Mouse (Mus musculus): ENCODE data around the gene Sphkap.

Gene Sphkap

DNA sequence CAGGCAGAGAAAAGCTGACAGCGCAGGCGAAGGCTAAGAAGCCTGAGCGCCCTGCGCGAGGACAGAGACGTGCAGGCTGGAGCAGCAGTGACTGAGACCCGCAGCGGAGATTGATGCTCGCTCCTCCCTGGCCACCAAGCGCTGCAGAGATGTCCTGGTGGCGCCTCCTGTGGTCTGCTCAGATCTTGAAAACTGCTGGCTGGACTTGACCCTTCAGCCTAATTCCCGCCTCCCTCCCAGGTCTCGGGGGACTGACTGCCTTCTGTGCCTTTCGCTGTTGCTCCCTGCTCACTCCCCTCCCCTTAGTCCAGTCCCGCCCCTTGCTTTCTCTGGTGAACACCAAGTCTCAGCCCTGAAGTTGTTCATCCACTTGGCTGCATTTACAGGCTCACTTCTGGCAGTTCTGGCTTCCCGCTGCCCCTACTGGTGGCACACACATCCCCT lies at the start of gene Sphkap:
Gene Sphkap, minus strand, starts transcription at position 180 of the 444 bp plus-strand sequence.
- peak; percentile 37 for DNase-seq (ENCODE audit: low read depth, low spot score)

DNA sequence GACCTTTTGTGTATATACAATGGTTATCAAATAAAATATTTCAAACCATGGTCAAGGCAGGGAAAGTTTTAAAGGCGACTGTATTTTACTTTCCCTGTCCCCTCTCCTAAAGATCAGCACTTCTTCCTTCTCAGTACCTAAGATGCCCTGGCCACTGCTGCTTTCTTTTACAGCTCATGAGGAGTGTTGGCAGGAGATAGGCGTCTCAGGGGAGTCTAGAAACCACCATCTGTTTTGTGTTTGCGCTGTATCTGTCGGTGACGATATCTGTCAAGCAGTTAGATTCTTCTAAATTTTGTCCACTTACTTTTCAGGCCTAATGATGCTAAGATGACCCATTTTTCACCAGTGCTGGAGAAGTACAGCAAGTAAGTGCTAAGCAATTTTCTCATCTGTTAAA lies 43.3 kb upstream of the Sphkap start:
- DNase-seq (ENCODE audit: low read depth, low spot score) = no peak

DNA sequence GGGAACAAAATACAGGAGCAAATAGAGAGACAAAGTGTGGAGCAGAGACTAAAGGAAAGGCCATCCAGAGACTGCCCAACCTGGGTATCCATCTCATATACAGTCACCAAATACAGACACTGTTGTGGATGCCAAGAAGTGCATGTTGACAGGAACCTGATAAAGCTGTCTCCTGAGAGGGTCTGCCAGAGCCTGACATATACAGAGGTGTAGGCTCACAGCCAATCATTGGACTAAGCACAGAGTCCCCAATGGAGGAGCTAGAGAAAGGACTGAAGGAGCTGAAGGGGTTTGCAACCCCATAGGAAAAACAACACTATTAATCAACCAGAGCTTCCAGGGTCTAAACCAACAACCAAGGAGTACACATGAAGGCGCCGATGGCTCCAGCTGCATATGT lies 32.4 kb upstream of the Sphkap start:
- DNase-seq (ENCODE audit: low read depth, low spot score) = no peak

DNA sequence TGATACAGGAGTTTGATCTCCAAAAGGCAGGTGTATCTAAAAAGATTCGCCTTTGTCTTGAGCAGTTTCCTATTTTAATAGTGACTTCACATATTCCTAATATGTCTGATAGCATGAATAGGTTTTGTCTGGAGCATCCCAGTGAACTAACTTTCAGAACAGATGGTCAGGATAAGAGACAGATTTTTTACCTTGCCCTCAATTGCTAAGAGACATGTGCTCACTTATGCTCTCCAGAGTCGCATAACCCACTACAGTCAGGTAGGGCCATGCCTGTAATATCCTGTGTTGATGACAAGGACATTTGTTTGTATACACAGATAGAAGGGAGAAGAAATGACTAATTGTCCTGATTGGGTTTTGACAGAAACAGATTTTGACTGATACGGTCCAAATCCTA lies 25.9 kb upstream of the Sphkap start:
- DNase-seq (ENCODE audit: low read depth, low spot score) = no peak

DNA sequence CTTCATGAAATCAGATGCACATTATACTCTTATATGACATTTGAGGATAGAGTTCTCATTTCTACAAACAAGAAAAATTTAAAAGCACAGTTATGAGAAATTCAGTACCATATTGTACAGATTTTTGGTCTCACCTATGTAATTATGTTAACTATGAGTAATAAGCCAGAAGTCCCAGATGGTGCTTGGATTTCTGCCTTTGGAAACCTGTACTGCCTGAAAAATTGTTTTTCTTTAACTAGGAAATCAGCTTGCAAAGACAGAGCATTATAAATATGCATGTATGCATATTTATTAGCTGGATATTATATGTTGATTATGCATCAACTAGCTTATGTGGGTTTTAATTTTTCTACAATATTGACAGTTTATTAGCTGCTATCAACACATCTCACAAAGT lies 21.9 kb upstream of the Sphkap start:
- DNase-seq (ENCODE audit: low read depth, low spot score) = no peak

DNA sequence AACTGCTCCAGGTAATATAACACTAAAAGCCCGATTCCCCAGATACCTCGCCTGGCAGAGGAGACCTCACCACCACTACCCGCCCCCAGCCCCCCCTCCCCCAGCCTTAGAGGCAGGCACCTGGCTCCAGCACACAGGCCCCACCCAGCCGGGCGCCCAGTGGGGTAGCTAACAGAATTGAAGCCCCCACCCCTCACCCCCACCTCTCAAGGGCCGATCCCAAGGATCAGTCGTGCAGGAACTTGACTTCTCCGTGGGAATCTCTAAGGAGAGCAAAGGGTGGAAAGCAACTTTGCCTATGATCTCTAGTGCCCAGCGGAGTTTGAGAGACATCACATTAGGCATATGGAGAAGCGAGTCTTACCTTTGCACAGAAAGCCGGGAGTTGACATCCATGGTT lies 384 bp downstream of the Sphkap start:
- no peak for DNase-seq (ENCODE audit: low read depth, low spot score)

DNA sequence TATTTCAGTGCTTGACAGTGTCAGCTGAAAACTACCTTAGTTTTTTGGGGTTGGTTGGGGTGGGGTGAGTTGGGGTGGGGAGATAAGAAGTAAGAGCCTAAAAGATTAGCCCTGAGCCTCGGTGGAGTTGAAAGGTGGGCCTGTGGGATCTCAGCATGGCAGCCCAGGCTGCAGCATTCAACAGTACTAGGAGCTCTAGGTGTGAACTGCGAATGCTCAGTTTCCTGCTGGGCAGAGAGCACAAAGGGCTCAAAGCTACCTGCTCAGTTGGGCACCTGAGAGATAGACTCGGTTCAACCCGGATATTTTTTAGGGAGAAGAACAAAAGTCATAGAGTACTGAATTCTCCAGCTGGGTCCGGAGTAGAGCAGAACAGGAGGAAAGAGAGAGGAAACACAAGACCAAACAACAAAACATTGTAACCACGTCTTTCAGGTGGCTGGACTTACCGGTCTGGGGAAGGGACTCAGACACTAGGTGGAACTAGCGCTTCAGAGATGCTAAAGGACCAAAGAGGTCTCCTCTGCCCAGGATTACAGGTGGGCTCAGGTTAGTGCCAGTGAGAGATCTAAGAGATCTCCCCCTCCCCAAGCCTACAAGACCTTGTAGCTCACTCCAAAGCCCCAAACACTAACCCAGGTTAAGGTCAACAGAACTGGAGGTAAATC lies 984 bp downstream of the Sphkap start:
- no peak for DNase-seq (ENCODE audit: low read depth, low spot score)

DNA sequence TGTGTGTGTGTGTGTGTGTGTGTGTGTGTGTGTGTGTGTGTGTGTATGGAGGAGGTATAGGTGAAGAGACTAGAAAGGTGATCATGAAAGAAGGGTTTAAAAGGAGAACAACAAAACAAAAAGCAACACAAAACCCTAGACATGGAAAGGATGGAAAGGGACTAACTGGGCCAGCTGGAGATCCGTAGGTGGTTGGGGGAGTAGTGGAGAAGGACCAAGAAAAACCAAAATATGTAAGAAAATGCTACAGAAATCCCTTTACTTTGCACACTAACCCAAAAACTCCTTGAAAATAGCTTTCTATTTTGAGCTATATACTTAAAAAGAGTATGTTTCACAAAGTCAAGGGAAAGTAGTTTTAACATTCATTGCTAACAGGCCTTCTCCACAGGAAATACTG lies 6.9 kb downstream of the Sphkap start:
- no peak for DNase-seq (ENCODE audit: low read depth, low spot score)

DNA sequence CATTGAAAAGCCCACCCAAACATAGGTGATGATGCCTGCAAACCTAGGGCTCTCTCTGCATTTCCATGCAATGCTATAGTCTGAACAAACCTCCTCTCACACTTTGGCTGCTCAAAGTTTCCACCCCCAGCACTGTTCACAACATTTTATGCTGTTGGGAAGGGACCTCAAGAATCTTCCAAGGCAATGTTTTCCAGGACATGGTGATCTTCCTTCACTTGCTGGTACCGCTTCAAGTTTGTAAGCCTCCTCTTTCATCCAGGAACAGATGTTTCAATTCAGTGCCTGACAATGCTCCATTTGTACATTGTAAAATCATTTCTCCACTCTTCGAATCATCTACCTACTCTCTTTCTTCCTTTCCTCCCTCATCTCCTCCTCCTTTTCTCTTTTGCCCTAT lies 11.7 kb downstream of the Sphkap start:
- DNase-seq (ENCODE audit: low read depth, low spot score) = no peak

DNA sequence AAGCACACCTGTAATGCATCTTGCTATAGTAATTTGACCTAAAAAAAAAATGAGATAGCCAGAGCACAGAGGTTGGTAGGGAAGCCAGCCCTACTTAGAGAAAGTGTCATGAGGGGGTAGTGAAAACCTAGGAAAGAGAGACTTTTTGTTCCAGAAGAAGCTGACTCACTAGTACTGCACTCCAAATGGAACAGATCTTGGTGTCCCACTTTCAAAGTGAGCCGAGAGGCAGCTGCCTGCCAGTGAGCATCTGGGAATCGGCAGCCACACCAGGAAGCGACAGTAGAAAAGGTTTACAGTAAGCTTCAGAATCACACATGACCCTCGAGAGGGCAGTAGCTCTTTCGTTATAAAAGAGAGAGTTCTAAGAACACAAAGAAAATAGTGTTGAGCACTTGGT lies 12.4 kb downstream of the Sphkap start:
- no peak for DNase-seq (ENCODE audit: low read depth, low spot score)

DNA sequence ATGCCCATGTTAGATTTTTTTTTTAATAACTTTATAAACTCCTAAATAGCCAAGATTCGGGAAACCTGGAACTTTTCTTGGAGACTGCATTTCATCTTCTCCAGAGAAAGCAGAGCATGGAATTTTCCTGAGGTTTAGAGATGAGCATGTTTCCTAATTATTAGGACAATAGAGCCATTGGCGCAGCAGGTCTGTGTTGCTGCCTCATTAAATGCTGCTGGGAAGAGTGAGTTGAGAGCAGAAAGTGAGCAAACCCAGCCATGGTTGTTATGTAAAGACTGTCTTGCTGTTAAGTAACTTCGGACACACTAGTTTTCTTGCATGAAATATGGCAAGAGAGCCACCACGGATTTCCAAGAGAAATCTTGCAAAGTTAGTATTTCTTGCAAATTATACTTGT lies 18.6 kb downstream of the Sphkap start:
- no peak for DNase-seq (ENCODE audit: low read depth, low spot score)

DNA sequence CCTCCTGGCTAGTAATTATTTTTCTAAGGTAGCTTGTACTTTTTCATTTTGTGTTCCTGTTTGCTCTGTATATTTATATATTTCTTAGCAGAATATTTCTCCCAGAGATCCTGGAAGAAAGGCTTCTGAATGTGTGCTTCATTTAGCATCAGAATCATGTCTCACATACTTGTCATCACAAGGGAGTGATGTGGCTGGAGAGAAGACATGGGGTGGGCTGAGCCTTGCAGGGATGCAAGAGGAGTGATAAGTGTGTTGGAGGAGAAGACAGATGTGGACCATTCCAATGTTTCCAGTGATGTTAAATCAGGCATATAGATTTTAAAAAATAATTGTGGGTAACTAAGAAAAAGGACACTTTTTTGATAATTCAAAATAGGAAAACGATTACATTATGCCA lies 30.6 kb downstream of the Sphkap start:
- no peak for DNase-seq (ENCODE audit: low read depth, low spot score)

DNA sequence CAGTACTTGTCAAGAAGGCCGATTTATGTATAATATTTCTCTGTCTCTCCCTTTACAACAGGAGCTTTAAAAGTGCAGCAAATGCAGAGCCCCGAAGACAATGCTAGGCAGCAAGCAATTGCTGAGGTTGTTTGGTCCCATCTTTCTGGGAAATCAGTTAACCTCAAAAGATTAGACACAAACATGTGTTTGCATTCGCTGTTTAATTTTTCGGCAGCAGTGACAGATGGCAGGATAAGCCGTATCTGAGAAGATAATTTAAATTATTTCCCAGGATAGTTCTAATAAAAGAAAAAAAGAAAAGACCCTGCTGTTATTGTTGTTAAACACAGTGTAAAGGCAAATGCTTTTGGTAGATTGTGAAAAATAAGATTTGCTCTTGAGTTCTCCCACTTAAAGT lies 41.5 kb downstream of the Sphkap start:
- no peak for DNase-seq (ENCODE audit: low read depth, low spot score)

DNA sequence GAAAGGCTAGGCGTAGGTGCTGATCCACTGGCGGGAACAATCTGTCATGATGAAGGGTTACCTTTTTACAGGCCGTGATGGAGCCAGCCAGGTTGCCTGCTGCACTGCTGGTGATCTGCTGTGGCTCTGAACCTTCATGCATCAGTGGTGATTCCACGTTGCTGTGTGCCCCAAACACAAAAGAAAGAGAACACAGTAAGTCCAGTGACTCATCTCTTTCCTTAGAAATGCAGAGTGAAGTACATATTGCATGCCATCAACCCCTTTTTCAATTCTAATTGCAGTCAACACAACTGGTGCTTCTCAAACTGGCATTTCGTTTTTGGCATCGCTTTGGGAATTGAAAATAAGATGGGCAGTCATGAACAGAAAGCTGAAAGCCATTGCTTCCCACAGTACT lies 45.8 kb downstream of the Sphkap start:
- DNase-seq (ENCODE audit: low read depth, low spot score) = no peak

DNA sequence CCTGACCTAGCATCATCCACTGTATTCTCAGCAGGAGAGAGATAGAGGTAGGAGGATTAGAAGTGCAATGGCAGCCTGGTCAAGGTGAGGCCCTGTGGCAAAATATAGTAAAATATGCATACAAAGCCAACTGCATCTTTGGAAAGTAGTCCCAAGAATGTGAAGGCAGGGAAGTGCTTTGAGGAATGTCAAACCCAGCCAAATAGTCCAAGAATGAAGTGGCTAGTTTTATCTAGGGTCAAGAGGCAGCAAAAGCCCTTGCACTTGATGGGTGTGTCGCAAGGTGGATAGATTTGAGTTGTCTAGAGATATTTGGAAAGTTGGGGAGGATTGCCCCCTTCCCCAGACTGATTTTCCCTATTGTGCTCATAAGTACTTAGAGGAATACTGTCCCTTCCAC lies 61.5 kb downstream of the Sphkap start:
- DNase-seq (ENCODE audit: low read depth, low spot score) = no peak

DNA sequence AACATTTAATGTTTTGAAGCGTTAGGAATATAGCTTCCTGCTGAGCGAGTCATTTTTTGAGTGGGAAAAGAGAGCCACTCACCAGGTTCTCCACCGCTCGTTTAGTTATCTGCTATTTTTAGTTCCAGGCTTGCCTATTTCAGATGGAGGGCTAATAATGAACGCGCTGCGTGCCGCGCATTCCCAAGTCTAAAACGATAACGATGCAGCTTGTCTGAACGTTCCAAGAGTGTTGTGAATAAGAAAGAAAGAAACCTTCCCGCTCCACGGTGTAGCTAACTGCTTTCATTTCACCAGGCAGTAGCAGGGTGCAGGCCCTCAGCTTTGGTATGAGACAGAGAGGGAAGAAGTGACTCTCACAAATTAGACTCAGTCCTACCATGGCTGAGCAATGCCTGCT lies 62.4 kb downstream of the Sphkap start:
- no peak for DNase-seq (ENCODE audit: low read depth, low spot score)

DNA sequence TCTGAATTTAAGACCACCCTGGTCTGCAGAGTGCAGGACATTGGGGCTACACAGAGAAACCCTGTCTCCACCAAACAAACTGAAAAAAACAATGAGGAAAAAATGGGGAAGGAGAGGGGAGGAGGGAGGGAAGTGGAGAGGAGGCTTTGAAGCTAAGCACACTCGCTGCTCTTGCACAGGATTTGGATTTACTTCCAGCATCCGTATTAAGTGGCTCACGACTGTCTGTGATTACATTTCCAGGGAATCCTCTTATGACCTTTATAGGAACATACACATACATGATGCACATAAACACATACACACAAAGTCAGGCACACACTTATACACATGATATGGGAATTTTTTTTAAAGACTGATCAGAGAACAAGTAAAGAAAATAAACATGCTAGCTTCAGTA lies 62.9 kb downstream of the Sphkap start:
- DNase-seq (ENCODE audit: low read depth, low spot score) = no peak

DNA sequence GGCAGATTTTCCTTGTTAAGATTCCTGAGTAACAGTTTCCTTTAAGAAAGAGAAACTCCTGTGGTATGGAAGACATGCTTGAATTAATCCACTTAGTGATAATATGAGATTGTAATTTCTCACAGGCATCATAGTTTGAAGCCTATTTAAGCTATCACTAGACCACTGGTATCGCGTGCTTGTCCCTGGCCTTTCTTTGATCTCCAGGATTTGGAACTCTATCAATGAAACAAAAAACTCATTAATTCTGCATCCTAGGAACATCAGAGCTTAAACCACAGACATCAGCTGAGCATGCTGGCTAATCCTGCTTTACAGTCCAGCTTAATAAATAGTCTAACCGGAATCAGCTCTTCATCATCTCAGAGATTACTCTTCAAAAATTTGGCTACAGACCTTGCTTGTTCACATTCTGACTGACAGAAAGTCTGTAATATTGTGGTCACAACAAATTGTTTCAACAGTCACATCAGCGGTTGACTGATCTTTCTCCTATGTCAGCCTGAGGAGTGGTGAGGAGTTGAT lies 65.2 kb downstream of the Sphkap start:
- no peak for DNase-seq (ENCODE audit: low read depth, low spot score)

DNA sequence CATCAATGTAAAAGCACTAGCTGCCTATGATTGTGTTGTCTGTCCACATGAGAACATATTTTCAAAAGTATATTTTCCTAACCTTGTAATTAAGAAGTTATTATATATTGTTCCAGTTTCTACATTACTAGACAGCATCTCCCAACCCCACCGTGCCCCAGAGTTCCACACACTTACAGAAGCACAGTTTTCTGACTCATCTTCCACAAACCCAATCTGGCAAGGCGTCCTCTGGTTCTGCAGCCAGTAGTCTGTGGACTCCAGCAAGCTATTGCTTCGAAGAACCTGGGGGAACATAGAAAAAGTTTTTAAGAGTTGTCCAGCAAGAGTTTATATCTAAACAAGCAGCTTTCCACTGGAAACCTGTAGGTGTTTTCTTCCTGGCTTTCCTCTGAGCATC lies 68.6 kb downstream of the Sphkap start:
- no peak for DNase-seq (ENCODE audit: low read depth, low spot score)

DNA sequence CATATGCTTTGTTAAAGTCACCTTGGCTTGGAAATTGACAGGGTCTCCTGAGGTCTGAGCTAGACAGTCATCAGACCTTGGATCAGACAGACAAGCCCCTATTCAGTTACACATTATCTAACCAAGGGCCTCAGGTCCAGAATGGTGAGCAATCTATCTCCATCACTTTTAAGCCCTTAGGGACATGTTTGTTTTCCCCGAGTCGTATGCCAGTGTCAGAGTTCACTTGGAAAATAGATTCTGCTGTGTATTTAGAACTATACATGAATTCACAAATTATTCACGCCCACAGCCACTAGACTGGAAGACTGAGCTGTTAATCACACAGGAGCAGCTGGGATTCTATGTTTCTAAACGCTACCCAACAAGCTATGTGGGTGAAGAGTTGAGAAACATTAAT lies 91.1 kb downstream of the Sphkap start:
- DNase-seq (ENCODE audit: low read depth, low spot score) = no peak

DNA sequence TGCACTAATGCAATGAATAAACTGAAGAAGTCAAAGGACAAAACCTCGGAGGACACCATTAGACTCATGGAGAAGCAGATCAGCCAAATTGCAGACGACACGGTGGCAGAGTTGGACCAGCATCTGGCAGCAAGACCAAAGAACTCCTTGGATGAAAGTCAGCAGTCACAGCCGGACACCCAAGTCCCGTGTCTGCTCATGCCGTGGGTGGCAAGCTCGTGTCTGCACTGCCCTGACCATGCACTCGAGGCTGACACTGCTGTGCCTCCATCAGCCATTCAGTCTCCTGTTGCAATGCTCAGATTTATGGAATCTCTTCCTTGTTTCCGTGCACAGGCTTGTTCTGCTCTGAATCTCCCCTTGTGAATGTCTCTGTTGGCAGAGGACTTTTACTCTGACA lies 92.9 kb downstream of the Sphkap start:
- DNase-seq (ENCODE audit: low read depth, low spot score) = no peak

DNA sequence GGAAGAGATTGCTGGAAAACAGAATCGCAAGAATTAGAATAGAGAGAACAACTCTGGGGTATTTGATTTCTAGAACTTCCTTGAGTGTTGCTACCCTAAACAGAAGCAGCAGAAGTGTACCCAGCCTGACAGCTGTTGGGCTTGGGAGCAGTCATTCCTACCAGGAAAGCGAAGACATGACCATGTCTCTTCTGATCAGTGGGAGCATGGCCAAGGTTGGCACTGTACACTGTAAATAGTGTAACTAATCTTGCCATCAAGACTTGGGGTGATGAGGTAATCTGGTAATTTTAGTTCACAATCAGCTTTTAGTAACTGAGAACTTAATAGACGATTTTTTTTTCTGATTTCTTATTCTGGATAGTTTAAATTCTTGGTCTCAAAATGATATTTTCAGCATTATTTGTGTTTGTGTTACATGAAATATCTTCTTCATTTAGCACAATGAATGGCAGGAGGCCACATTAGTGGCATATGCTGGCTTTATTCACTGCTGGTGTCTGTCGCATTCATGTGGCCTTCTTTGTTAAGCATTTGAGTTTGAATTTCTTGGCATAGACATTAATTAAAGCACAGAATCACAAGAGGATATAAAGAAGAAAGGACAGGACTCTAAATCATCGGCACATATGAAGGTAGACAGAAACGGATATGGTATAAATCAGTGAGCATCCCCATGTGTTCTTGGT lies 96.2 kb downstream of the Sphkap start:
- no peak for DNase-seq (ENCODE audit: low read depth, low spot score)

All from forelimb bud, embryonic 11.5 days (tissue).